Mouse (Mus musculus) left cerebral cortex, adult 11 months (tissue): ENCODE data around the gene Hipk2.

Experiments
- DNase-seq: peaks from one replicate; pipeline ENCODE4 v3.0.0; 2022; ENCODE audit warnings: low spot score

Gene Hipk2

GRCm38 (mm10) chr6:38789221-38789810 lies 86.6 kb downstream of the Hipk2 start:
- DNase-seq, result no peak

- DNase-seq, result peak; percentile 27
These were observed 88.0 kb downstream of the Hipk2 start for GRCm38 (mm10) chr6:38787811-38788509.

GRCm38 (mm10) chr6:38787134-38787533 lies 88.8 kb downstream of the Hipk2 start:
- no peak for DNase-seq

- no peak for DNase-seq
These were observed 90.2 kb downstream of the Hipk2 start for GRCm38 (mm10) chr6:38785747-38786146.

- no peak for DNase-seq
These were observed 96.6 kb downstream of the Hipk2 start for GRCm38 (mm10) chr6:38779411-38779810.

- DNase-seq, result no peak
These were observed 97.1 kb downstream of the Hipk2 start for GRCm38 (mm10) chr6:38778887-38779286.

- no peak for DNase-seq
These were observed 99.9 kb downstream of the Hipk2 start for GRCm38 (mm10) chr6:38776000-38776584.

GRCm38 (mm10) chr6:38772836-38773518 lies 103.0 kb downstream of the Hipk2 start:
- no peak for DNase-seq

GRCm38 (mm10) chr6:38771061-38771667 lies 104.8 kb downstream of the Hipk2 start:
- no peak for DNase-seq

- no peak for DNase-seq
These were observed 106.3 kb downstream of the Hipk2 start for GRCm38 (mm10) chr6:38769627-38770026.

- no peak for DNase-seq
These were observed 113.2 kb downstream of the Hipk2 start for GRCm38 (mm10) chr6:38762588-38763265.

GRCm38 (mm10) chr6:38762006-38762405 lies 114.0 kb downstream of the Hipk2 start:
- no peak for DNase-seq

GRCm38 (mm10) chr6:38760911-38761706 lies 114.9 kb downstream of the Hipk2 start:
- DNase-seq, result no peak

- no peak for DNase-seq
These were observed 115.9 kb downstream of the Hipk2 start for GRCm38 (mm10) chr6:38759922-38760620.

GRCm38 (mm10) chr6:38759186-38759585 lies 116.8 kb downstream of the Hipk2 start:
- DNase-seq, result no peak

- no peak for DNase-seq
These were observed 118.4 kb downstream of the Hipk2 start for GRCm38 (mm10) chr6:38757597-38757996.

- no peak for DNase-seq
These were observed 119.0 kb downstream of the Hipk2 start for GRCm38 (mm10) chr6:38756968-38757367.

- DNase-seq, result no peak
These were observed 120.0 kb downstream of the Hipk2 start for GRCm38 (mm10) chr6:38755961-38756360.

- DNase-seq, result no peak
These were observed 120.8 kb downstream of the Hipk2 start for GRCm38 (mm10) chr6:38755188-38755587.

- DNase-seq, result no peak
These were observed 122.2 kb downstream of the Hipk2 start for GRCm38 (mm10) chr6:38753729-38754128.
